Mouse (Mus musculus): ENCODE measurements around the gene Tada3.

Tada3 gene

GRCm38 (mm10) chr6:113377496-113378385, at the start of gene Tada3, which contains the start of gene Arpc4:
Gene Tada3, minus strand, starts transcription at chr6:113377883.
Gene Arpc4, plus strand, starts transcription at chr6:113378115.
- in situ Hi-C loops (cut with MseI, MboI) = no loop called here

GRCm38 (mm10) chr6:113427397-113427796, 49.7 kb upstream of the Tada3 start:
- in situ Hi-C loops (cut with MseI, MboI) = no loop called here

- in situ Hi-C loops (cut with MseI, MboI) = no loop called here
Observed at GRCm38 (mm10) chr6:113426696-113427095, 49.0 kb upstream of the Tada3 start.

GRCm38 (mm10) chr6:113424187-113424586, 46.5 kb upstream of the Tada3 start:
- in situ Hi-C loops (cut with MseI, MboI) = no loop called here

- in situ Hi-C loops (cut with MseI, MboI) = no loop called here
Observed at GRCm38 (mm10) chr6:113423000-113423399, 45.3 kb upstream of the Tada3 start.

GRCm38 (mm10) chr6:113419199-113419587, 41.5 kb upstream of the Tada3 start, which contains the start of gene Rpusd3:
Gene Rpusd3, minus strand, starts transcription at chr6:113419340.
- in situ Hi-C loops (cut with MseI, MboI) = no loop called here

GRCm38 (mm10) chr6:113418441-113419198, 40.9 kb upstream of the Tada3 start:
- in situ Hi-C loops (cut with MseI, MboI) = no loop called here

- in situ Hi-C loops (cut with MseI, MboI) = no loop called here
Observed at GRCm38 (mm10) chr6:113416416-113416815, 38.7 kb upstream of the Tada3 start.

GRCm38 (mm10) chr6:113410001-113410400, 32.3 kb upstream of the Tada3 start:
- in situ Hi-C loops (cut with MseI, MboI) = no loop called here

GRCm38 (mm10) chr6:113406683-113407082, 29.0 kb upstream of the Tada3 start:
- in situ Hi-C loops (cut with MseI, MboI) = no loop called here

GRCm38 (mm10) chr6:113405483-113405882, 27.8 kb upstream of the Tada3 start:
- in situ Hi-C loops (cut with MseI, MboI) = no loop called here

- in situ Hi-C loops (cut with MseI, MboI) = no loop called here
Observed at GRCm38 (mm10) chr6:113404649-113405448, 27.2 kb upstream of the Tada3 start.

- in situ Hi-C loops (cut with MseI, MboI) = no loop called here
Observed at GRCm38 (mm10) chr6:113402094-113402493, 24.4 kb upstream of the Tada3 start.

- in situ Hi-C loops (cut with MseI, MboI) = no loop called here
Observed at GRCm38 (mm10) chr6:113396270-113397030, 18.8 kb upstream of the Tada3 start.

GRCm38 (mm10) chr6:113395501-113395900, 17.8 kb upstream of the Tada3 start:
- in situ Hi-C loops (cut with MseI, MboI) = no loop called here

- in situ Hi-C loops (cut with MseI, MboI) = no loop called here
Observed at GRCm38 (mm10) chr6:113394811-113395210, 17.1 kb upstream of the Tada3 start.

GRCm38 (mm10) chr6:113393951-113394350, 16.3 kb upstream of the Tada3 start:
- in situ Hi-C loops (cut with MseI, MboI) = no loop called here

- in situ Hi-C loops (cut with MseI, MboI) = no loop called here
Observed at GRCm38 (mm10) chr6:113392387-113393071, 14.8 kb upstream of the Tada3 start.

GRCm38 (mm10) chr6:113392015-113392386, 14.3 kb upstream of the Tada3 start:
- in situ Hi-C loops (cut with MseI, MboI) = no loop called here

- in situ Hi-C loops (cut with MseI, MboI) = no loop called here
Observed at GRCm38 (mm10) chr6:113390715-113391114, 13.0 kb upstream of the Tada3 start.
